Mouse (Mus musculus) left cerebral cortex, adult 2 months (tissue): ENCODE data around the gene Amy2a4. TPM values are rescaled to one million over a fixed set of nuclear protein-coding genes. Genes with fewer than 3 reads are reported as not detected.
"Not testable (repeated sequence)": the region's sequence is repeated elsewhere in the genome, so short reads cannot be mapped to it uniquely, and the experiment has no call there.

Source experiments
- DNase-seq, 2 experiments: peaks; one replicate each; pipeline ENCODE4 v3.0.0; 2021 to 2022; ENCODE audit warnings: low spot score in 2 of 2, mixed read lengths in 1 of 2; ENCODE audit errors: extremely low spot score in 1 of 2
- H3K27ac ChIP-seq: fragments of 200-600 bp; 2 replicates; pipeline ENCODE4 v1.8.1; 2022
- H3K4me3 ChIP-seq: fragments of 200-600 bp; 2 replicates; pipeline ENCODE4 v1.8.1; 2022
- intact Hi-C: fragments of 180-260 bp; cut with DNase I; formaldehyde crosslinking; loops from one replicate; pipeline ENCODE4 v1.15.1; 2025
- long read RNA-seq, 2 experiments: library from polyadenylated mRNA; stranded (forward); transcript quantifications; one replicate each; pipeline ENCODE4 v2.0.0; 2021; ENCODE audit warnings: borderline mapping rate in 2 of 2
- total RNA-seq, 2 experiments: library from RNA; stranded (reverse); gene quantifications; 2 replicates each; pipeline ENCODE4 v1.2.3; 2021

Amy2a4 gene
- total RNA-seq: not detected
- long read RNA-seq, experiment 1: 0 reads
- long read RNA-seq, experiment 2: 0 reads

DNA sequence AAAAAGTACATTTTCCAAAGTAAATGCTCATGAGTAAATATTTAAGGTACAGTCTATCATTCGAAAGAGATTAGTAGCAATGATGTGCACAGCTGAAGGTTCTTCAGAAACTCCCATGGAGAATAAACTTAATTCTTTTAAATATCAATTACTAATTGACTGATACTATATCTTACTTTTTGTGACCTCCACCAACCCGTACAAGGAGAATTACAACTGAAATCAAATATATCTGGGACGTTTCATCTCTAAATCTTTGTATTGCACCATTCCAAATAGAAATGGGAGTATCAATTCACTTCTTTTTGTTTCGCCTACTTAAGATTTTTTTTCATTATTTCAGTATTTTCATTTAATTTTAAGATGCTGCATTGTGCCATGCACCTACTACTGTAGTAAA, at the start of gene Amy2a4:
Gene Amy2a4 (minus strand): TSS at position 101 of the 400 bp plus-strand sequence.
- H3K27ac ChIP-seq, DNase-seq, H3K4me3 ChIP-seq, intact Hi-C loops: not testable (repeated sequence)

DNA sequence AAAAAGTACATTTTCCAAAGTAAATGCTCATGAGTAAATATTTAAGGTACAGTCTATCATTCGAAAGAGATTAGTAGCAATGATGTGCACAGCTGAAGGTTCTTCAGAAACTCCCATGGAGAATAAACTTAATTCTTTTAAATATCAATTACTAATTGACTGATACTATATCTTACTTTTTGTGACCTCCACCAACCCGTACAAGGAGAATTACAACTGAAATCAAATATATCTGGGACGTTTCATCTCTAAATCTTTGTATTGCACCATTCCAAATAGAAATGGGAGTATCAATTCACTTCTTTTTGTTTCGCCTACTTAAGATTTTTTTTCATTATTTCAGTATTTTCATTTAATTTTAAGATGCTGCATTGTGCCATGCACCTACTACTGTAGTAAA, 32.7 kb upstream of the Amy2a4 start, which contains the start of gene Amy2a3:
Gene Amy2a3 (minus strand): TSS at position 101 of the 400 bp plus-strand sequence.
- H3K4me3 ChIP-seq, intact Hi-C loops, H3K27ac ChIP-seq, DNase-seq: not testable (repeated sequence)

DNA sequence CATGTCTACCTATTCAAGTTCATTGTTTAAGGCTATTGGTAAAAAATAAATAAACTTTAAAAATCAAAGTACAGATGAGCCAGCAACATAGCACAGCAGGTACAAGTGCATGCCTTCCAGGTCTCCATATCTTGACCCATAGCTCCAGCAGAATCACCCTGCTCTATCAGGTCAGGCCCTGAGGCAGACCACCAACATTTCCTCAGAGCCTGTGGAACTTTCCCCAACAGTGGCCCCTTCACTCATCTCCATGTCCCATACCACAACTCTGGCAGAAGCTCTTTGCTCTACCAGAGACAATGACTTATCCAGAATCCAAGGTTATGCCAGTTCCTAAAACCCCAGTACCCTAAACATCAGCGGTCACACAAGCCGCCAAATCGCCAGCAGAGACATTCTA, 21.7 kb upstream of the Amy2a4 start:
- DNase-seq, H3K4me3 ChIP-seq, H3K27ac ChIP-seq, intact Hi-C loops: not testable (repeated sequence)

DNA sequence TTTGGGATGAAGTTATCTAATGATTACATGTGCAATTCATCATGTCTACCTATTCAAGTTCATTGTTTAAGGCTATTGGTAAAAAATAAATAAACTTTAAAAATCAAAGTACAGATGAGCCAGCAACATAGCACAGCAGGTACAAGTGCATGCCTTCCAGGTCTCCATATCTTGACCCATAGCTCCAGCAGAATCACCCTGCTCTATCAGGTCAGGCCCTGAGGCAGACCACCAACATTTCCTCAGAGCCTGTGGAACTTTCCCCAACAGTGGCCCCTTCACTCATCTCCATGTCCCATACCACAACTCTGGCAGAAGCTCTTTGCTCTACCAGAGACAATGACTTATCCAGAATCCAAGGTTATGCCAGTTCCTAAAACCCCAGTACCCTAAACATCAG, 11.0 kb downstream of the Amy2a4 start:
- H3K4me3 ChIP-seq, DNase-seq, intact Hi-C loops, H3K27ac ChIP-seq: not testable (repeated sequence)

DNA sequence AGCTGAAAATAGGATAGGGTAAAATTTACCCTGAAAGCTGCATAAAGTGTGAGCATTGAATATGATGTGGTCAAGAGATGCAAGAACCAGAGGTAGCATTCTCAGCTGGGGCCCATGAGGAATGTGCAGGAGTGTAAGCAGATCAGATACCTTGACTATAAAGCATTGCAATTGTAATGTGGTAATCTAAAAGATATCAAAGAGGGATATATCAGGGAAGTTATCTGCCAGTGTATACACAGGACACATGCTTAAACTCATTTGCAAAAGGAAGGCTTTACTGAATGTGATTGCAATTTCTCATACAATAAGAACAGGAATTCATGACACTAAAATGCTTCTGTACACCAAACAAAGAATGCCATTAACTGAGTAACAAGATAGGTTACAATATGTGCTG, 11.7 kb downstream of the Amy2a4 start:
- H3K4me3 ChIP-seq, H3K27ac ChIP-seq, intact Hi-C loops, DNase-seq: not testable (repeated sequence)

DNA sequence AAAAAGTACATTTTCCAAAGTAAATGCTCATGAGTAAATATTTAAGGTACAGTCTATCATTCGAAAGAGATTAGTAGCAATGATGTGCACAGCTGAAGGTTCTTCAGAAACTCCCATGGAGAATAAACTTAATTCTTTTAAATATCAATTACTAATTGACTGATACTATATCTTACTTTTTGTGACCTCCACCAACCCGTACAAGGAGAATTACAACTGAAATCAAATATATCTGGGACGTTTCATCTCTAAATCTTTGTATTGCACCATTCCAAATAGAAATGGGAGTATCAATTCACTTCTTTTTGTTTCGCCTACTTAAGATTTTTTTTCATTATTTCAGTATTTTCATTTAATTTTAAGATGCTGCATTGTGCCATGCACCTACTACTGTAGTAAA, 32.5 kb downstream of the Amy2a4 start, which contains the start of gene Amy2a5:
Gene Amy2a5 (minus strand): TSS at position 101 of the 400 bp plus-strand sequence.
- DNase-seq, intact Hi-C loops, H3K27ac ChIP-seq, H3K4me3 ChIP-seq: not testable (repeated sequence)

Other genes with a start within 250 kb of the Amy2a4 start
- gene Amy2a5, start 32.6 kb downstream of the Amy2a4 start, total RNA-seq: under 1 TPM in 1 of 2 experiments, not detected in 1; 0.20 TPM
- not detected for gene Amy2a3, start 32.6 kb upstream of the Amy2a4 start, total RNA-seq
- gene Amy2a2, start 65.2 kb upstream of the Amy2a4 start, total RNA-seq: not detected
- not detected for gene Amy2a1, start 241.0 kb upstream of the Amy2a4 start, total RNA-seq